30 mouse cellular contexts compared by ENCODE assay signal in the genomic region with DNA sequence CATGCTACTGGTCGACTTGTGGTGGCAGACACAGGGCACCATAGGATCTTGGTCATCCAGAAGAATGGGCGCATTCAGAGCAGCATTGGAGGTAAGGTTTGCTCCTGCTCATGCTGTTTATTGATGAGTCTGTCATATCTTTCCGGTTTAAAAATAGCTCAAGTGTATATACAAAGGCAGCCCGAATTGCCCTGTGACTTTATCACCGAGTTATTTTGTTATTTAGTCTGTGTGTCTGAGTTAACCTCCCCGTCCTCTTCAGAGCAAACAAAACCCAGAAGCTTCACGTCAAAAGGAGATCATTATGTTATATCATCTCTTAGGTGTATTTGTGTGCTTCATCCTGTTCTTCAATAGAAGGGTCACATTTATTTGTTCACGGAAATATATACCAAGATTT.
"Had no signal": no experiment of that assay in that cellular context is flagged by ENCODE, and none has a peak within 500 bp of the region (broad histone marks: within the 10 kb centered on the region; RNA-seq: fewer than 3 reads in every experiment).

No protein-coding gene starts in this region.

- H3K9ac ChIP-seq: limb, embryonic 12.5 days; limb, embryonic 13.5 days; limb, embryonic 15.5 days; liver, embryonic 12.5 days; liver, embryonic 13.5 days; liver, embryonic 14.5 days; liver, embryonic 15.5 days; liver, postnatal 0 days; lung, embryonic 14.5 days; lung, embryonic 15.5 days; midbrain, embryonic 12.5 days; midbrain, embryonic 13.5 days; midbrain, embryonic 15.5 days; neural tube, embryonic 12.5 days had no signal

- H3K4me3 ChIP-seq: left cerebral cortex, adult 2 months; limb, embryonic 10.5 days; limb, embryonic 12.5 days; limb, embryonic 13.5 days; limb, embryonic 15.5 days; liver, embryonic 12.5 days; liver, embryonic 13.5 days; liver, embryonic 15.5 days; lung, embryonic 15.5 days; megakaryocyte, embryonic 14.5 days; midbrain, embryonic 10.5 days; midbrain, embryonic 12.5 days; midbrain, embryonic 13.5 days; midbrain, embryonic 15.5 days; myocyte; neural tube, embryonic 12.5 days had no signal

- H3K4me1 ChIP-seq: limb, embryonic 10.5 days; limb, embryonic 12.5 days; limb, embryonic 13.5 days; limb, embryonic 15.5 days; midbrain, embryonic 10.5 days; midbrain, embryonic 15.5 days; neural tube, embryonic 12.5 days had no signal

- H3K27me3 ChIP-seq: limb, embryonic 12.5 days; limb, embryonic 13.5 days; limb, embryonic 15.5 days; liver, embryonic 12.5 days; liver, embryonic 13.5 days; liver, embryonic 15.5 days; lung, embryonic 15.5 days; megakaryocyte, embryonic 14.5 days; midbrain, embryonic 12.5 days; midbrain, embryonic 13.5 days; midbrain, embryonic 15.5 days; neural tube, embryonic 12.5 days had no signal

- ATAC-seq: liver, embryonic 12.5 days; liver, postnatal 0 days; midbrain, embryonic 13.5 days; midbrain, embryonic 15.5 days; midbrain, embryonic 16.5 days had no signal

- H3K27ac ChIP-seq: left cerebral cortex, adult 2 months; limb, embryonic 10.5 days; limb, embryonic 12.5 days; limb, embryonic 13.5 days; limb, embryonic 15.5 days; liver, embryonic 12.5 days; liver, embryonic 13.5 days; liver, embryonic 14.5 days; liver, embryonic 15.5 days; lung, embryonic 15.5 days; macrophage; midbrain, embryonic 10.5 days; midbrain, embryonic 12.5 days; midbrain, embryonic 13.5 days; midbrain, embryonic 15.5 days; neural tube, embryonic 12.5 days had no signal

- H3K4me2 ChIP-seq: limb, embryonic 12.5 days; limb, embryonic 13.5 days; limb, embryonic 15.5 days; liver, embryonic 11.5 days; liver, embryonic 12.5 days; liver, embryonic 13.5 days; liver, embryonic 15.5 days; lung, embryonic 14.5 days; lung, embryonic 15.5 days; midbrain, embryonic 11.5 days; midbrain, embryonic 12.5 days; midbrain, embryonic 13.5 days; midbrain, embryonic 15.5 days; neural tube, embryonic 12.5 days had no signal

- H3K36me3 ChIP-seq: midbrain, embryonic 15.5 days had no signal

- DNase-seq: left cerebral cortex, postnatal 4 days; liver; liver, embryonic 13.5 days; liver, postnatal 0 days; lung, embryonic 14.5 days; lung, postnatal 10 days; lung, postnatal 14 days; lung, postnatal 36 days; lung, postnatal 4 days; midbrain, embryonic 14.5 days had no signal

- H3K9me3 ChIP-seq: limb, embryonic 10.5 days; limb, embryonic 12.5 days; limb, embryonic 13.5 days; limb, embryonic 15.5 days; liver, embryonic 12.5 days; liver, embryonic 13.5 days; liver, embryonic 15.5 days; lung, embryonic 15.5 days; megakaryocyte, embryonic 14.5 days; midbrain, embryonic 10.5 days; midbrain, embryonic 12.5 days; midbrain, embryonic 13.5 days; midbrain, embryonic 15.5 days; neural tube, embryonic 12.5 days had no signal
